Mouse (Mus musculus): ENCODE data around the gene Ighmbp2. TPM values are rescaled to one million over a fixed set of nuclear protein-coding genes. Genes with fewer than 3 reads are reported as not detected.

Gene Ighmbp2
- polyA plus RNA-seq, 1 experiment from 2014 or later, result 10.2 TPM

GRCm38 (mm10) chr19:3275744-3276365 lies 7.0 kb downstream of the Ighmbp2 start:
- Histone ChIP-seq H3K9me3 (replicated peaks) (no peaks in the 10 kb centered on the region), H3K4me2 (replicated peaks) (no peak overlapping the region), H3K4me1 (0 out of 2 replicates have a peak, but pooled peaks cover 2% of the 10 kb centered on the region), H3K27me3 (no peaks in the 10 kb centered on the region), H3K27ac (replicated peaks) (no peak overlapping the region), H3K9ac (no peak overlapping the region), H3K4me3 (replicated peaks) (no peak overlapping the region), H3K36me3 (peaks cover 85% of the 10 kb centered on the region)
- ATAC-seq (ENCODE audit: insufficient number of reproducible peaks, low FRiP score, low TSS enrichment, low read depth), result no peak
- WGBS, result 95% methylated on average over 3 of the region's 3 CpGs

DNA sequence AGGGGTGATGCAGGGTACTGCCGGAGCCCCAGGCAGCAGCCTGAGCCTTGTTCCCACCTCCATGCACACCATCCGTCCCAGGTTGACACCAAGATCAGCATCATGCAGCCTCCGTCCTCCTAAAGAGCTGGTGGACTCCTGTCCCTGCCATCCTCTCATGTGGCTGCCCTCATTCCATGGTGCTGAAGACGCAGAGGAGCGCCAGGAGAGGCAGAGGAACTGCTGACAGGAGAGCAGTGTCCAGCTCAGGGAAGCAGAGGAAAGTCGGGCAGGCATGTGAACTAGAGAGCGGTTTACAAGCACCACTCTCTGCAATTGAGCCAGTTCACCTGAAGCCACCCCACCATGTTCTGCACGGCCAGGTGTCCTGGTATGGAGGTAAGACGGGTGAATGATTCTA lies 9.5 kb downstream of the Ighmbp2 start:
- Histone ChIP-seq H3K9me3 (replicated peaks) (no peaks in the 10 kb centered on the region), H3K27ac (replicated peaks) (no peak overlapping the region), H3K36me3 (peaks cover 94% of the 10 kb centered on the region), H3K4me3 (replicated peaks) (no peak overlapping the region), H3K27me3 (no peaks in the 10 kb centered on the region), H3K4me2 (replicated peaks) (no peak overlapping the region), H3K4me1 (no peaks in the 10 kb centered on the region), H3K9ac (no peak overlapping the region)
- no peak for ATAC-seq (ENCODE audit: insufficient number of reproducible peaks, low FRiP score, low TSS enrichment, low read depth)
- 94% methylated on average over 9 of the region's 9 CpGs for WGBS

DNA sequence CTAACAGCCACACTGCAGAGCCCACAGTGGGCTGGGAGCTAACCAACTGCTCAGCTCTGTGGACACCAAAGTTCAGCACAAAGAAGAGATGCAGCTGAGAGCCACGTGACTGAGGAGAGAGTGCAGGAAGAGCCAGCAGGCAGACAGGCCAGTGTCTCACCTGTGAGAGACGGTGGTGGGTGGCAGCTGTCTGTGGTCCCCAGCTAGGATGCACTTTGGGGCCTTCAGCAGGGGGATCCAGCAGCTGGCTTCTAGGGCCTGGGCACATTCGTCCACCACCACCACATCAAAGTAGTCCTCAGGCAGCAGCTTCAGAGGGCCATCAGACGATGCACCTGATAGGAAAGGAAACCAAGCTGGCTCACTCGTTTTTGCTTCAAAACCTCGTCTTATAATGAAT lies 11.5 kb downstream of the Ighmbp2 start:
- Histone ChIP-seq H3K27me3 (no peaks in the 10 kb centered on the region), H3K9me3 (replicated peaks) (no peaks in the 10 kb centered on the region), H3K4me2 (replicated peaks) (no peak overlapping the region), H3K4me3 (replicated peaks) (no peak overlapping the region), H3K4me1 (no peaks in the 10 kb centered on the region), H3K27ac (replicated peaks) (no peak overlapping the region), H3K9ac (no peak overlapping the region), H3K36me3 (peaks cover 96% of the 10 kb centered on the region)
- ATAC-seq (ENCODE audit: insufficient number of reproducible peaks, low FRiP score, low TSS enrichment, low read depth), result no peak
- 83% methylated on average over 6 of the region's 6 CpGs for WGBS

DNA sequence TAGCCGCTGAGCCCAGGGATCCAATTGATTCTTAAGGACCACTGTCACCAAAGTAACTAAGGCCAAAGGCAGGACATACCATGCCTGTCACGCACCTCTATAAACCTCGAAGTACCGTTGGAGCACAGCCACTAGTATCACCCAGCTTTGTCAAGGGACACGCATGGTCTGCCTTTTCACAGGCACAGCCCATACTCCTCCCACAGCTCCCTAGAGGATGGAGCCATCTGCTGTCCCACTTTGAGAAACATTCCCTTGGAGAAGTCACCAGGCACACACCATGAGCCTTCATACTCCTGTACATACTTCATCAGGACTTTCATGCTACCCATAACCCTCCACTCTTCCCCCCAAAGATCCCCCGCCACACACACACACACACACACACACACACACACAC lies 13.0 kb downstream of the Ighmbp2 start:
- WGBS, result 91% methylated on average over 6 of the region's 6 CpGs
- no peak overlapping the region for H3K4me3 ChIP-seq (replicated peaks)
- no peaks in the 10 kb centered on the region for H3K9me3 ChIP-seq (replicated peaks)
- no peak for ATAC-seq (ENCODE audit: insufficient number of reproducible peaks, low FRiP score, low TSS enrichment, low read depth)
- no peaks in the 10 kb centered on the region for H3K4me1 ChIP-seq
- H3K4me2 ChIP-seq (replicated peaks), result no peak overlapping the region
- no peaks in the 10 kb centered on the region for H3K27me3 ChIP-seq
- H3K27ac ChIP-seq (replicated peaks), result no peak overlapping the region
- peaks cover 96% of the 10 kb centered on the region for H3K36me3 ChIP-seq
- no peak overlapping the region for H3K9ac ChIP-seq

GRCm38 (mm10) chr19:3269279-3269678 lies 13.5 kb downstream of the Ighmbp2 start:
- no peaks in the 10 kb centered on the region for H3K27me3 ChIP-seq
- no peak for ATAC-seq (ENCODE audit: insufficient number of reproducible peaks, low FRiP score, low TSS enrichment, low read depth)
- 94% methylated on average over 9 of the region's 9 CpGs for WGBS
- H3K4me2 ChIP-seq (replicated peaks), result no peak overlapping the region
- no peaks in the 10 kb centered on the region for H3K9me3 ChIP-seq (replicated peaks)
- no peak overlapping the region for H3K27ac ChIP-seq (replicated peaks)
- H3K4me3 ChIP-seq (replicated peaks), result no peak overlapping the region
- H3K4me1 ChIP-seq, result no peaks in the 10 kb centered on the region
- H3K36me3 ChIP-seq, result peaks cover 96% of the 10 kb centered on the region
- H3K9ac ChIP-seq, result no peak overlapping the region

- ATAC-seq (ENCODE audit: insufficient number of reproducible peaks, low FRiP score, low TSS enrichment, low read depth), result no peak
- Histone ChIP-seq H3K4me2 (replicated peaks) (no peak overlapping the region), H3K4me3 (replicated peaks) (no peak overlapping the region), H3K27ac (replicated peaks) (no peak overlapping the region), H3K4me1 (no peaks in the 10 kb centered on the region), H3K36me3 (peaks cover 94% of the 10 kb centered on the region), H3K9me3 (replicated peaks) (no peaks in the 10 kb centered on the region), H3K9ac (no peak overlapping the region), H3K27me3 (no peaks in the 10 kb centered on the region)
- WGBS, result 88% methylated on average over 17 of the region's 17 CpGs
Measured at GRCm38 (mm10) chr19:3268218-3268980, 14.4 kb downstream of the Ighmbp2 start.

- 88% methylated on average over 4 of the region's 4 CpGs for WGBS
- H3K9me3 ChIP-seq (replicated peaks), result no peaks in the 10 kb centered on the region
- no peak overlapping the region for H3K4me3 ChIP-seq (replicated peaks)
- no peaks in the 10 kb centered on the region for H3K4me1 ChIP-seq
- no peaks in the 10 kb centered on the region for H3K27me3 ChIP-seq
- no peak overlapping the region for H3K27ac ChIP-seq (replicated peaks)
- no peak overlapping the region for H3K9ac ChIP-seq
- ATAC-seq (ENCODE audit: insufficient number of reproducible peaks, low FRiP score, low TSS enrichment, low read depth), result no peak
- peaks cover 88% of the 10 kb centered on the region for H3K36me3 ChIP-seq
- no peak overlapping the region for H3K4me2 ChIP-seq (replicated peaks)
Measured at GRCm38 (mm10) chr19:3267340-3267739, 15.5 kb downstream of the Ighmbp2 start.

DNA sequence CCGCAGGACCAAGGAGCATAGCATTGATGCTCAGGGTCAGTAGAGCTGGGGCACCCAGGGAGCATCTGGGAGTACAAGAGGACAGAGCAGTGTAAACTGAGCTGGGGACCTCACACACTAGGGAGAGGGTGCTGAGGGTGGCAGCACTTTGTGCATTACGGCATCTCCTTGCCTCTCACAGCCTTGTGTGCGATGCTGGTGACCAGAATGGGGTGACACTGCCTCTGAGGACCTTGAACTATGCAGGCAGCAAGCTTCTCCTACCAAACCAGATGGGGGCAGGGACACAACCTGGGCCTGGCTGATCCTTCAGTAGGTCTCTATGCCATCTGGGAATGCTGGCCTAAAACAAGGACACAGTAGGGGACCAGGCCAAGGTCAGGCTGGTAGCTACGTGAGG lies 16.1 kb downstream of the Ighmbp2 start:
- H3K36me3 ChIP-seq, result peaks cover 88% of the 10 kb centered on the region
- WGBS, result 96% methylated on average over 4 of the region's 4 CpGs
- no peak for ATAC-seq (ENCODE audit: insufficient number of reproducible peaks, low FRiP score, low TSS enrichment, low read depth)

GRCm38 (mm10) chr19:3266136-3266535 lies 16.7 kb downstream of the Ighmbp2 start:
- Histone ChIP-seq H3K4me1 (no peaks in the 10 kb centered on the region), H3K27ac (replicated peaks) (no peak overlapping the region), H3K4me3 (replicated peaks) (no peak overlapping the region), H3K9ac (no peak overlapping the region), H3K4me2 (replicated peaks) (no peak overlapping the region), H3K9me3 (replicated peaks) (no peaks in the 10 kb centered on the region), H3K27me3 (no peaks in the 10 kb centered on the region), H3K36me3 (peaks cover 88% of the 10 kb centered on the region)
- no peak for ATAC-seq (ENCODE audit: insufficient number of reproducible peaks, low FRiP score, low TSS enrichment, low read depth)
- WGBS, result 83% methylated on average over 5 of the region's 5 CpGs

More for the DNA sequence above, 16.1 kb downstream of the Ighmbp2 start:
- H3K4me1 ChIP-seq, result no peaks in the 10 kb centered on the region
- H3K27me3 ChIP-seq, result no peaks in the 10 kb centered on the region
- H3K27ac ChIP-seq (replicated peaks), result no peak overlapping the region
- H3K9ac ChIP-seq, result no peak overlapping the region
- no peak overlapping the region for H3K4me2 ChIP-seq (replicated peaks)
- no peak overlapping the region for H3K4me3 ChIP-seq (replicated peaks)
- no peaks in the 10 kb centered on the region for H3K9me3 ChIP-seq (replicated peaks)

DNA sequence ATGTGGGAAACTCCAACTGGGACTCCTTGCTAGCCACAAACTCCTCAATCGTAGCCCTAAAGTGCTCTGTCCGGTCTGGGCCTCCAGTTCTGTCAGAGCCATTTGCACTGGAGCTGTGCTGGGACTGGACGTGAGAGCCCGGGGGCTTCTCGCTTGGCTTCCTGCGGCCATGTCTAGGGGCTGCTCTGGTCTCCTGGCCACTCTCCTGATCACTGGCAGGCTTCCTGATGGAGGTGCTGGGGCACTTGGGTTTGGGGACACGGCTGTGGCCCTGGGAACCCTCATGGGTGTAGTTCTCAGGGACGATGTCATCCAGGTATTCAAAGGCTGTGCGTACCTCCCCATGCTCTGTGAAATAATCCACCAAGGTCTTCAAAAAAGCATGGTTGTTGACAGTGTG lies 17.6 kb downstream of the Ighmbp2 start:
- H3K9me3 ChIP-seq (replicated peaks), result no peaks in the 10 kb centered on the region
- ATAC-seq (ENCODE audit: insufficient number of reproducible peaks, low FRiP score, low TSS enrichment, low read depth), result no peak
- no peaks in the 10 kb centered on the region for H3K27me3 ChIP-seq
- H3K4me2 ChIP-seq (replicated peaks), result no peak overlapping the region
- no peak overlapping the region for H3K27ac ChIP-seq (replicated peaks)
- peaks cover 87% of the 10 kb centered on the region for H3K36me3 ChIP-seq
- no peak overlapping the region for H3K9ac ChIP-seq
- H3K4me3 ChIP-seq (replicated peaks), result no peak overlapping the region
- no peaks in the 10 kb centered on the region for H3K4me1 ChIP-seq
- 90% methylated on average over 9 of the region's 9 CpGs for WGBS

DNA sequence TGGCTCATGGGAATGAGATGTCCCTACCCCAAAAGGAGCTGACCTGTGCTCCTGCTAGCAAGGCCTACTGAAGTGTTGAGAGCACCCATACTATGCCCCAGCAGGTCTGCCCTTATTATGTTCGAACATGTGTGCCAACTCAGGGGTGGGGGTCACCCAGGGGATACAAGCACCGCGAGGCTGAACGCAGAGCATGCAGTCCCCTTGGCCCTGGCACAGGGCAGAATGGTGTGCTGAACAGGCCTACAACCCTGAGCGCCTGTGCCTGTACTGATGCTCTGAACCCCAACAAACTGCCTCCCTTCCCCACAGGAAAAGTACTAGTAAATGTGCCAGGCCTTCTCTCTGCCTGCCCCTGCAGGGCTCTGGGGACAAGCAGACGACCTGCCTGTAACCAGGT lies 18.5 kb downstream of the Ighmbp2 start:
- WGBS, result 95% methylated on average over 6 of the region's 6 CpGs
- Histone ChIP-seq H3K9ac (no peak overlapping the region), H3K4me2 (replicated peaks) (no peak overlapping the region), H3K36me3 (peaks cover 87% of the 10 kb centered on the region), H3K27ac (replicated peaks) (no peak overlapping the region), H3K4me1 (no peaks in the 10 kb centered on the region), H3K27me3 (no peaks in the 10 kb centered on the region), H3K4me3 (replicated peaks) (no peak overlapping the region), H3K9me3 (replicated peaks) (no peaks in the 10 kb centered on the region)
- ATAC-seq (ENCODE audit: insufficient number of reproducible peaks, low FRiP score, low TSS enrichment, low read depth), result no peak

Data from embryonic facial prominence, embryonic 15.5 days (tissue).